Mouse (Mus musculus): ENCODE results near the gene Phyhipl. TPM values are rescaled to one million over a fixed set of nuclear protein-coding genes. Genes with fewer than 3 reads are reported as not detected.

Gene Phyhipl
- polyA plus RNA-seq, 1 experiment from 2014 or later, result 0.07 TPM

- TF ChIP-seq EP300 (IDR thresholded peaks at IDR 0.05; ENCODE audit: low read depth) (no peak), CTCF (IDR thresholded peaks at IDR 0.05; ENCODE audit: low read depth) (no peak)
- no peak for DNase-seq
- H3K9me3 ChIP-seq (ENCODE audit: low read length), result no peaks in the 10 kb centered on the region
- H3K4me3 ChIP-seq (ENCODE audit: low read depth, low read length), result no peak overlapping the region
- no peak overlapping the region for H3K4me2 ChIP-seq (ENCODE audit: low read depth, low read length)
- ATAC-seq, result no peak
- H3K9ac ChIP-seq (replicated peaks), result no peak overlapping the region
- H3K36me3 ChIP-seq (replicated peaks; ENCODE audit: insufficient read depth, low read length), result no peaks in the 10 kb centered on the region
- H3K27me3 ChIP-seq (ENCODE audit: insufficient read depth, low read length), result no peaks in the 10 kb centered on the region
- H3K27ac ChIP-seq (ENCODE audit: low read depth), result no peak overlapping the region
- no peaks in the 10 kb centered on the region for H3K4me1 ChIP-seq (ENCODE audit: insufficient read depth)
- 61% methylated on average over 8 of the region's 8 CpGs for WGBS (ENCODE audit: insufficient replicate concordance)
Observed at GRCm38 (mm10) chr10:70533301-70533781, 122.4 kb downstream of the Phyhipl start.

- Histone ChIP-seq H3K27ac (ENCODE audit: low read depth) (no peak overlapping the region), H3K9me3 (ENCODE audit: low read length) (no peaks in the 10 kb centered on the region), H3K36me3 (replicated peaks; ENCODE audit: insufficient read depth, low read length) (no peaks in the 10 kb centered on the region), H3K4me3 (ENCODE audit: low read depth, low read length) (no peak overlapping the region), H3K27me3 (ENCODE audit: insufficient read depth, low read length) (no peaks in the 10 kb centered on the region), H3K9ac (replicated peaks) (no peak overlapping the region), H3K4me1 (ENCODE audit: insufficient read depth) (no peaks in the 10 kb centered on the region), H3K4me2 (ENCODE audit: low read depth, low read length) (no peak overlapping the region)
- 70% methylated on average over 9 of the region's 9 CpGs for WGBS (ENCODE audit: insufficient replicate concordance)
- TF ChIP-seq EP300 (IDR thresholded peaks at IDR 0.05; ENCODE audit: low read depth) (no peak), CTCF (IDR thresholded peaks at IDR 0.05; ENCODE audit: low read depth) (no peak)
- ATAC-seq (no peak), DNase-seq (no peak)
Observed at GRCm38 (mm10) chr10:70532249-70532648, 123.5 kb downstream of the Phyhipl start.

- Histone ChIP-seq H3K27me3 (ENCODE audit: insufficient read depth, low read length) (no peaks in the 10 kb centered on the region), H3K4me3 (ENCODE audit: low read depth, low read length) (no peak overlapping the region), H3K4me2 (ENCODE audit: low read depth, low read length) (no peak overlapping the region), H3K36me3 (replicated peaks; ENCODE audit: insufficient read depth, low read length) (no peaks in the 10 kb centered on the region), H3K9me3 (ENCODE audit: low read length) (no peaks in the 10 kb centered on the region), H3K4me1 (ENCODE audit: insufficient read depth) (no peaks in the 10 kb centered on the region), H3K9ac (replicated peaks) (no peak overlapping the region), H3K27ac (ENCODE audit: low read depth) (no peak overlapping the region)
- no peak for TF ChIP-seq EP300 (IDR thresholded peaks at IDR 0.05; ENCODE audit: low read depth)
- TF ChIP-seq CTCF (IDR thresholded peaks at IDR 0.05; ENCODE audit: low read depth), result no peak
- WGBS (ENCODE audit: insufficient replicate concordance), result 82% methylated on average over 12 of the region's 12 CpGs
- no peak for ATAC-seq
- DNase-seq, result no peak
Observed at GRCm38 (mm10) chr10:70530185-70530823, 125.5 kb downstream of the Phyhipl start.

GRCm38 (mm10) chr10:70521379-70521778 is 134.4 kb downstream of the Phyhipl start:
- 38% methylated on average over 5 of the region's 5 CpGs for WGBS (ENCODE audit: insufficient replicate concordance)
- ATAC-seq, result no peak
- Histone ChIP-seq H3K27ac (ENCODE audit: low read depth) (no peak overlapping the region), H3K27me3 (ENCODE audit: insufficient read depth, low read length) (peaks cover 14% of the 10 kb centered on the region; the same call in 1 of the 2 replicates), H3K9ac (replicated peaks) (no peak overlapping the region), H3K4me3 (ENCODE audit: low read depth, low read length) (no peak overlapping the region), H3K36me3 (replicated peaks; ENCODE audit: insufficient read depth, low read length) (no peaks in the 10 kb centered on the region), H3K4me1 (ENCODE audit: insufficient read depth) (no peaks in the 10 kb centered on the region), H3K9me3 (ENCODE audit: low read length) (no peaks in the 10 kb centered on the region), H3K4me2 (ENCODE audit: low read depth, low read length) (0 out of 2 replicates have a peak overlapping the region, but pooled peaks have one; percentile 30)
- DNase-seq, result no peak
- TF ChIP-seq CTCF (IDR thresholded peaks at IDR 0.05; ENCODE audit: low read depth), result no peak
- TF ChIP-seq EP300 (IDR thresholded peaks at IDR 0.05; ENCODE audit: low read depth), result no peak

GRCm38 (mm10) chr10:70520143-70521131 is 135.3 kb downstream of the Phyhipl start:
- peak overlapping the region; percentile 30 for H3K4me2 ChIP-seq (ENCODE audit: low read depth, low read length)
- no peak for TF ChIP-seq CTCF (IDR thresholded peaks at IDR 0.05; ENCODE audit: low read depth)
- no peak for TF ChIP-seq EP300 (IDR thresholded peaks at IDR 0.05; ENCODE audit: low read depth)
- no peak overlapping the region; the same call in 1 of the 2 replicates for H3K4me3 ChIP-seq (ENCODE audit: low read depth, low read length)
- no peak for DNase-seq
- H3K9me3 ChIP-seq (ENCODE audit: low read length), result no peaks in the 10 kb centered on the region
- no peaks in the 10 kb centered on the region for H3K4me1 ChIP-seq (ENCODE audit: insufficient read depth)
- ATAC-seq, result no peak
- H3K27me3 ChIP-seq (ENCODE audit: insufficient read depth, low read length), result peaks cover 14% of the 10 kb centered on the region; the same call in 1 of the 2 replicates
- no peak overlapping the region for H3K9ac ChIP-seq (replicated peaks)
- WGBS (ENCODE audit: insufficient replicate concordance), result 2% methylated on average over 38 of the region's 38 CpGs
- no peaks in the 10 kb centered on the region for H3K36me3 ChIP-seq (replicated peaks; ENCODE audit: insufficient read depth, low read length)
- no peak overlapping the region for H3K27ac ChIP-seq (ENCODE audit: low read depth)

GRCm38 (mm10) chr10:70519640-70520099 is 136.1 kb downstream of the Phyhipl start:
- TF ChIP-seq EP300 (IDR thresholded peaks at IDR 0.05; ENCODE audit: low read depth) (no peak), CTCF (IDR thresholded peaks at IDR 0.05; ENCODE audit: low read depth) (no peak)

More at GRCm38 (mm10) chr10:70519640-70520099, 136.1 kb downstream of the Phyhipl start:
- peaks cover 14% of the 10 kb centered on the region; the same call in 1 of the 2 replicates for H3K27me3 ChIP-seq (ENCODE audit: insufficient read depth, low read length)
- 10% methylated on average over 14 of the region's 14 CpGs for WGBS (ENCODE audit: insufficient replicate concordance)
- no peaks in the 10 kb centered on the region for H3K4me1 ChIP-seq (ENCODE audit: insufficient read depth)
- H3K36me3 ChIP-seq (replicated peaks; ENCODE audit: insufficient read depth, low read length), result no peaks in the 10 kb centered on the region
- DNase-seq (no peak), ATAC-seq (no peak)
- H3K4me3 ChIP-seq (ENCODE audit: low read depth, low read length), result no peak overlapping the region
- H3K9ac ChIP-seq (replicated peaks), result no peak overlapping the region
- no peak overlapping the region for H3K27ac ChIP-seq (ENCODE audit: low read depth)
- H3K9me3 ChIP-seq (ENCODE audit: low read length), result no peaks in the 10 kb centered on the region
- no peak overlapping the region for H3K4me2 ChIP-seq (ENCODE audit: low read depth, low read length)
